Mouse (Mus musculus) heart, embryonic 13.5 days (tissue): ENCODE results near the gene Tmsb10. TPM values are rescaled to one million over a fixed set of nuclear protein-coding genes. Genes with fewer than 3 reads are reported as not detected.

ENCODE experiments used
- ATAC-seq: fragments of 200-750 bp; cut with Nextera tagmentation; 2 replicates; pipeline ENCODE4 v1.8.0; 2017; ENCODE audit warnings: moderate TSS enrichment; ENCODE audit not compliant: insufficient number of reproducible peaks, low FRiP score, low TSS enrichment; ENCODE audit errors: extremely low read depth
- H3K27ac ChIP-seq: fragments of 300-500 bp; sonication (generic); replicated peaks from 2 replicates; pipeline ENCODE4 v1.5.1; 2015; ENCODE audit warnings: moderate library complexity, mild to moderate bottlenecking, inconsistent platforms
- H3K27me3 ChIP-seq: fragments of 300-500 bp; sonication (generic); replicated peaks from 2 replicates; pipeline ENCODE4 v1.6.1; 2015; ENCODE audit warnings: mild to moderate bottlenecking, inconsistent platforms
- H3K36me3 ChIP-seq: fragments of 300-500 bp; sonication (generic); 2 replicates; pipeline ENCODE4 v1.6.1; 2015; ENCODE audit warnings: mild to moderate bottlenecking, inconsistent platforms
- H3K4me1 ChIP-seq: fragments of 300-500 bp; sonication (generic); 2 replicates; pipeline ENCODE4 v1.6.1; 2015; ENCODE audit warnings: inconsistent platforms
- H3K4me2 ChIP-seq: fragments of 300-500 bp; sonication (generic); 2 replicates; pipeline ENCODE4 v1.6.1; 2015; ENCODE audit warnings: inconsistent platforms, mild to moderate bottlenecking, moderate library complexity
- H3K4me3 ChIP-seq: fragments of 300-500 bp; sonication (generic); 2 replicates; pipeline ENCODE4 v1.5.1; 2015; ENCODE audit warnings: moderate library complexity, mild to moderate bottlenecking, inconsistent platforms
- H3K9ac ChIP-seq: fragments of 300-500 bp; sonication (generic); 2 replicates; pipeline ENCODE4 v1.6.1; 2015; ENCODE audit warnings: inconsistent platforms, mild to moderate bottlenecking, moderate library complexity
- H3K9me3 ChIP-seq: fragments of 300-500 bp; sonication (generic); 2 replicates; pipeline ENCODE4 v1.6.1; 2016; ENCODE audit warnings: inconsistent platforms
- WGBS: fragments of 180-500 bp; shearing (Covaris S2); methylation state at CpG from one replicate; pipeline ENCODE4 v1.1.7; 2015; ENCODE audit warnings: mixed read lengths; 5-methylcytosine and 5-hydroxymethylcytosine counted together
- polyA plus RNA-seq: library from polyadenylated mRNA; unstranded; fragments of >200 nt; fragmentation: Nextera tagmentation; extraction: Ambion mirVana; gene quantifications from 2 replicates; pipeline ENCODE4 v1.2.1, GENCODE M21; 2015

Tmsb10 gene
- polyA plus RNA-seq, 1 experiment from 2014 or later = 1,381 TPM

- no peaks in the 10 kb centered on the region for H3K9me3 ChIP-seq
- no peaks in the 10 kb centered on the region for H3K27me3 ChIP-seq
- no peaks in the 10 kb centered on the region for H3K36me3 ChIP-seq
- peaks cover 17% of the 10 kb centered on the region for H3K4me1 ChIP-seq
- H3K4me3 ChIP-seq = no peak overlapping the region
- no peak overlapping the region for H3K4me2 ChIP-seq
- no peak overlapping the region for H3K9ac ChIP-seq
- ATAC-seq = no peak
- H3K27ac ChIP-seq = no peak overlapping the region
- 64% methylated on average over 2 of the region's 2 CpGs for WGBS
Measured at GRCm38 (mm10) chr6:72976866-72977265, 18.3 kb upstream of the Tmsb10 start.

GRCm38 (mm10) chr6:72971074-72971473, 12.5 kb upstream of the Tmsb10 start:
- H3K9me3 ChIP-seq = no peaks in the 10 kb centered on the region
- no peak overlapping the region for H3K4me3 ChIP-seq
- H3K36me3 ChIP-seq = no peaks in the 10 kb centered on the region
- H3K4me1 ChIP-seq = no peaks in the 10 kb centered on the region
- H3K9ac ChIP-seq = no peak overlapping the region
- ATAC-seq = no peak
- H3K4me2 ChIP-seq = no peak overlapping the region
- 51% methylated on average over 3 of the region's 3 CpGs for WGBS
- H3K27ac ChIP-seq = no peak overlapping the region
- no peaks in the 10 kb centered on the region for H3K27me3 ChIP-seq

- H3K27me3 ChIP-seq = no peaks in the 10 kb centered on the region
- H3K9ac ChIP-seq = no peak overlapping the region
- H3K4me3 ChIP-seq = no peak overlapping the region
- no peaks in the 10 kb centered on the region for H3K36me3 ChIP-seq
- no peaks in the 10 kb centered on the region for H3K9me3 ChIP-seq
- WGBS = 69% methylated on average over 3 of the region's 3 CpGs
- no peak overlapping the region for H3K4me2 ChIP-seq
- no peak overlapping the region for H3K27ac ChIP-seq
- no peaks in the 10 kb centered on the region for H3K4me1 ChIP-seq
- ATAC-seq = no peak
Measured at GRCm38 (mm10) chr6:72969787-72970186, 11.2 kb upstream of the Tmsb10 start.

- WGBS = 76% methylated on average over 6 of the region's 6 CpGs
- ATAC-seq = no peak
- Histone ChIP-seq H3K27me3 (no peaks in the 10 kb centered on the region), H3K4me3 (no peak overlapping the region), H3K9me3 (no peaks in the 10 kb centered on the region), H3K4me2 (no peak overlapping the region), H3K4me1 (peaks cover 7% of the 10 kb centered on the region), H3K27ac (no peak overlapping the region), H3K9ac (no peak overlapping the region), H3K36me3 (no peaks in the 10 kb centered on the region)
Measured at GRCm38 (mm10) chr6:72965199-72965598, 6.7 kb upstream of the Tmsb10 start.

- Histone ChIP-seq H3K27me3 (no peaks in the 10 kb centered on the region), H3K4me1 (peaks cover 17% of the 10 kb centered on the region), H3K9ac (no peak overlapping the region), H3K4me2 (no peak overlapping the region), H3K9me3 (no peaks in the 10 kb centered on the region), H3K36me3 (no peaks in the 10 kb centered on the region), H3K27ac (no peak overlapping the region), H3K4me3 (no peak overlapping the region)
- WGBS = 49% methylated on average over 7 of the region's 7 CpGs
- no peak for ATAC-seq
Measured at GRCm38 (mm10) chr6:72962281-72962741, 3.8 kb upstream of the Tmsb10 start.

- no peak overlapping the region for H3K9ac ChIP-seq
- no peaks in the 10 kb centered on the region for H3K36me3 ChIP-seq
- no peak overlapping the region for H3K27ac ChIP-seq
- no peak overlapping the region for H3K4me3 ChIP-seq
- H3K27me3 ChIP-seq = no peaks in the 10 kb centered on the region
- no peak overlapping the region for H3K4me2 ChIP-seq
- no peaks in the 10 kb centered on the region for H3K9me3 ChIP-seq
- 82% methylated on average over 9 of the region's 9 CpGs for WGBS
- peaks cover 22% of the 10 kb centered on the region for H3K4me1 ChIP-seq
- no peak for ATAC-seq
Measured at GRCm38 (mm10) chr6:72961603-72962002, 3.1 kb upstream of the Tmsb10 start.

- Histone ChIP-seq H3K27me3 (no peaks in the 10 kb centered on the region), H3K4me2 (no peak overlapping the region), H3K4me1 (peaks cover 32% of the 10 kb centered on the region), H3K36me3 (no peaks in the 10 kb centered on the region), H3K4me3 (no peak overlapping the region), H3K27ac (no peak overlapping the region), H3K9ac (no peak overlapping the region), H3K9me3 (no peaks in the 10 kb centered on the region)
- no peak for ATAC-seq
- WGBS = 82% methylated on average over 5 of the region's 5 CpGs
Measured at GRCm38 (mm10) chr6:72960675-72961074, 2.1 kb upstream of the Tmsb10 start.

GRCm38 (mm10) chr6:72959175-72959574, 627 bp upstream of the Tmsb10 start:
- peak overlapping the region; percentile 99 for H3K9ac ChIP-seq
- peak overlapping the region; percentile 56; the same call in 1 of the 2 replicates for H3K27ac ChIP-seq
- 28% methylated on average over 4 of the region's 4 CpGs for WGBS

GRCm38 (mm10) chr6:72957676-72958641, 589 bp downstream of the Tmsb10 start:
- peak overlapping the region; percentile 91 for H3K27ac ChIP-seq
- peaks cover 44% of the 10 kb centered on the region for H3K4me1 ChIP-seq
- peak; percentile 85 for ATAC-seq
- H3K27me3 ChIP-seq = no peaks in the 10 kb centered on the region
- no peaks in the 10 kb centered on the region for H3K9me3 ChIP-seq
- H3K4me2 ChIP-seq = peak overlapping the region; percentile 84
- under 1% methylated on average over 75 of the region's 75 CpGs for WGBS
- peak overlapping the region; percentile 99 for H3K9ac ChIP-seq
- H3K4me3 ChIP-seq = peak overlapping the region; percentile 91
- no peaks in the 10 kb centered on the region for H3K36me3 ChIP-seq

More at GRCm38 (mm10) chr6:72959175-72959574, 627 bp upstream of the Tmsb10 start:
- H3K4me2 ChIP-seq = peak overlapping the region; percentile 84
- peak overlapping the region; percentile 91 for H3K4me3 ChIP-seq
- no peaks in the 10 kb centered on the region for H3K9me3 ChIP-seq
- no peaks in the 10 kb centered on the region for H3K36me3 ChIP-seq
- ATAC-seq = no peak
- H3K4me1 ChIP-seq = peaks cover 44% of the 10 kb centered on the region
- no peaks in the 10 kb centered on the region for H3K27me3 ChIP-seq

GRCm38 (mm10) chr6:72957093-72957435, 1.5 kb downstream of the Tmsb10 start:
- H3K27ac ChIP-seq = peak overlapping the region; percentile 91
- no peaks in the 10 kb centered on the region for H3K9me3 ChIP-seq
- peak overlapping the region; percentile 91 for H3K4me3 ChIP-seq
- ATAC-seq = no peak
- peak overlapping the region; percentile 84 for H3K4me2 ChIP-seq
- H3K36me3 ChIP-seq = no peaks in the 10 kb centered on the region
- H3K9ac ChIP-seq = peak overlapping the region; percentile 99
- 3% methylated on average over 14 of the region's 14 CpGs for WGBS
- H3K27me3 ChIP-seq = no peaks in the 10 kb centered on the region
- peaks cover 40% of the 10 kb centered on the region for H3K4me1 ChIP-seq

GRCm38 (mm10) chr6:72956199-72957092, 2.1 kb downstream of the Tmsb10 start:
- no peaks in the 10 kb centered on the region for H3K36me3 ChIP-seq
- H3K4me2 ChIP-seq = peak overlapping the region; percentile 84
- WGBS = 11% methylated on average over 15 of the region's 15 CpGs
- H3K27ac ChIP-seq = peak overlapping the region; percentile 91
- H3K9me3 ChIP-seq = no peaks in the 10 kb centered on the region
- peaks cover 42% of the 10 kb centered on the region for H3K4me1 ChIP-seq
- H3K27me3 ChIP-seq = no peaks in the 10 kb centered on the region
- peak overlapping the region; percentile 91 for H3K4me3 ChIP-seq
- no peak for ATAC-seq
- H3K9ac ChIP-seq = peak overlapping the region; percentile 99
